8 mouse cellular contexts compared by ENCODE assay signal in genomic region chr8:120683602-120684001, GRCm38 (mm10). TPM values are rescaled to one million over a fixed set of nuclear protein-coding genes. Genes with fewer than 3 reads are reported as not detected.
A peak's percentile ranks its signal among the peaks of the same experiment; 100 is the strongest.
DNase-seq lines count a peak whose midpoint lies in the region; ATAC-seq and TF ChIP-seq lines count a peak whose summit lies in the region.

No protein-coding gene starts in this region.

- no peaks in the 10 kb centered on the region for H3K36me3 ChIP-seq in ES-E14 (ENCODE audit: control insufficient read depth, insufficient read depth, low read length, poor library complexity, severe bottlenecking)
- no peaks in the 10 kb centered on the region for H3K36me3 ChIP-seq in liver, embryonic 14.5 days (replicated peaks; ENCODE audit: control insufficient read depth, insufficient read depth, low read depth)

- 13% methylated on average over 10 of the region's 10 CpGs for WGBS in liver, embryonic 14.5 days (ENCODE audit: insufficient replicate concordance)

- no peaks in the 10 kb centered on the region for H3K4me1 ChIP-seq in ES-E14 (ENCODE audit: control insufficient read depth in 2 of 2, insufficient read depth in 2 of 2, low read length in 2 of 2, poor library complexity in 1 of 2)
- peaks cover 5 to 9% of the 10 kb centered on the region in 2 experiments for H3K4me1 ChIP-seq in liver, embryonic 14.5 days (replicated peaks; ENCODE audit: control insufficient read depth in 2 of 2, insufficient read depth in 2 of 2, low read length in 1 of 2)

- peak; percentile 82 for TF ChIP-seq CTCF in liver, embryonic 14.5 days (IDR thresholded peaks at IDR 0.05; ENCODE audit: low read depth)

- no peak overlapping the region for H3K27ac ChIP-seq in ES-E14 (ENCODE audit: insufficient read depth, low read depth, low read length, poor library complexity, severe bottlenecking)
- no peak overlapping the region for H3K27ac ChIP-seq in liver, embryonic 14.5 days

- peak overlapping the region in 1 of 2 experiments; percentile 44; a peak in 3 of 4 replicates for H3K4me3 ChIP-seq in ES-E14 (ENCODE audit: insufficient read depth in 1 of 2, low read depth in 1 of 2, low read length in 2 of 2, poor library complexity in 1 of 2, severe bottlenecking in 1 of 2)
- H3K4me3 ChIP-seq in liver, embryonic 14.5 days (ENCODE audit: insufficient read depth in 1 of 2, low read depth in 2 of 2, low read length in 2 of 2): no peak overlapping the region

- H3K4me2 ChIP-seq in liver, embryonic 14.5 days (ENCODE audit: low read depth): no peak overlapping the region

- peak; percentile 76 for DNase-seq in layer of hippocampus, adult 11-12 months (ENCODE audit: low spot score)
- DNase-seq in layer of hippocampus, postnatal 36 days: no peak
- no peak for DNase-seq in ES-E14 (ENCODE audit: low read depth, low spot score)
- DNase-seq in cerebellum, postnatal 4 days (ENCODE audit: low spot score in 2 of 2): peak; percentile 40 to 69
- DNase-seq in heart, postnatal 14 days: peak; percentile 85 to 88
- no peak for DNase-seq in liver, embryonic 14.5 days (ENCODE audit: low read depth in 3 of 3, low spot score in 3 of 3)
- DNase-seq in retina, embryonic 14.5 days (ENCODE audit: low spot score): peak; percentile 79
- peak; percentile 52 to 78 for DNase-seq in urinary bladder, postnatal 36 days (ENCODE audit: low spot score in 2 of 2)

- 0 out of 2 replicates have a peak overlapping the region, but pooled peaks have one; percentile 42 for H3K9ac ChIP-seq in ES-E14 (ENCODE audit: insufficient read depth, low read depth, low read length, poor library complexity, severe bottlenecking)
- H3K9ac ChIP-seq in liver, embryonic 14.5 days (replicated peaks): no peak overlapping the region

- ATAC-seq in liver, embryonic 14.5 days (ENCODE audit: insufficient read depth): no peak

- intact Hi-C loops in heart, postnatal 14 days (cut with DNase I): loop anchor here (5.0 kb wide), 2 partner anchors 54 to 409 kb away; partner anchors contain the start of gene Irf8

- no peak for TF ChIP-seq EP300 in liver, embryonic 14.5 days (IDR thresholded peaks at IDR 0.05; ENCODE audit: low read depth)

- H3K27me3 ChIP-seq in liver, embryonic 14.5 days (ENCODE audit: control insufficient read depth, insufficient read depth, low read length): no peaks in the 10 kb centered on the region

- no peaks in the 10 kb centered on the region for H3K9me3 ChIP-seq in ES-E14 (ENCODE audit: control insufficient read depth, insufficient read depth, low read depth, low read length)
- no peaks in the 10 kb centered on the region for H3K9me3 ChIP-seq in liver, embryonic 14.5 days (ENCODE audit: control insufficient read depth, low read length)

- in situ Hi-C loops in ES-E14 (cut with MboI; ENCODE audit: low sequenced_read_pairs in 2 of 2, unreplicated experiment in 2 of 2): loop anchor here (5.0 to 25.0 kb wide), 3 partner anchors 104 to 409 kb away; no protein-coding TSS in a partner anchor

TF ChIP-seq in ES-E14, 5 proteins besides CTCF, POLR2A, EP300 and RAD21:
- TF ChIP-seq CHD2 (IDR thresholded peaks at IDR 0.05; ENCODE audit: low read depth, low read length) (0 out of 2 replicates have a peak, but pooled peaks have one; percentile 27), ZNF384 (IDR thresholded peaks at IDR 0.05; ENCODE audit: low read depth, low read length) (no peak), ZC3H11A (IDR thresholded peaks at IDR 0.05; ENCODE audit: borderline replicate concordance, low read depth, low read length) (peak; percentile 20; the same call in 1 of the 2 replicates), MAFK (IDR thresholded peaks at IDR 0.05; ENCODE audit: insufficient read depth, low read depth, low read length) (no peak), HCFC1 (IDR thresholded peaks at IDR 0.05; ENCODE audit: borderline replicate concordance, insufficient read depth, low read length) (no peak)

RNA-seq across cellular contexts. Expression of gene Emc8, which starts 15.2 kb away (rescaled TPM):
- 10 to 100 TPM; 64.3 to 71.6 TPM for total RNA-seq in layer of hippocampus, postnatal 36 days (2021)
- total RNA-seq in ES-E14 (2012; rRNA removed): 328 and 332 TPM in 2 replicates
- total RNA-seq in heart, postnatal 14 days (2021): 10 to 100 TPM; 47.7 to 58.4 TPM
- 40.3 and 45.5 TPM in 2 replicates for polyA plus RNA-seq in liver, embryonic 14.5 days (2012; rRNA removed)
- 122 and 125 TPM in 2 replicates for polyA plus RNA-seq in liver, embryonic 14.5 days (2014; fragmentation: Nextera tagmentation; extraction: Ambion mirVana)

RNA-seq across cellular contexts. Expression of gene Cox4i1, which starts 15.6 kb away (rescaled TPM):
- 1,000 to 10,000 TPM; 1,023 to 1,088 TPM for total RNA-seq in layer of hippocampus, postnatal 36 days (2021)
- 1,965 and 2,746 TPM in 2 replicates for total RNA-seq in ES-E14 (2012; rRNA removed)
- total RNA-seq in heart, postnatal 14 days (2021): 1,000 to 10,000 TPM; 4,230 to 4,270 TPM
- 383 and 573 TPM in 2 replicates for polyA plus RNA-seq in liver, embryonic 14.5 days (2012; rRNA removed)
- 701 and 721 TPM in 2 replicates for polyA plus RNA-seq in liver, embryonic 14.5 days (2014; fragmentation: Nextera tagmentation; extraction: Ambion mirVana)

RNA-seq across cellular contexts. Expression of gene Gm27021, which starts 15.7 kb away (rescaled TPM):
- not detected for total RNA-seq in layer of hippocampus, postnatal 36 days (2021)
- 0.49 TPM in 1 of 2 replicates, not detected in the other for total RNA-seq in ES-E14 (2012; rRNA removed)
- total RNA-seq in heart, postnatal 14 days (2021): not detected
- polyA plus RNA-seq in liver, embryonic 14.5 days (2012; rRNA removed): 0.30 and 0.38 TPM in 2 replicates
- polyA plus RNA-seq in liver, embryonic 14.5 days (2014; fragmentation: Nextera tagmentation; extraction: Ambion mirVana): not detected in 2 replicates

RNA-seq across cellular contexts. Expression of gene 1190005I06Rik, which starts 36.2 kb away (rescaled TPM):
- 10 to 100 TPM; 13.1 to 13.4 TPM for total RNA-seq in layer of hippocampus, postnatal 36 days (2021)
- 21.8 and 24.7 TPM in 2 replicates for total RNA-seq in ES-E14 (2012; rRNA removed)
- 1 to 10 TPM; 3.7 to 4.0 TPM for total RNA-seq in heart, postnatal 14 days (2021)
- 0.26 and 0.28 TPM in 2 replicates for polyA plus RNA-seq in liver, embryonic 14.5 days (2012; rRNA removed)
- polyA plus RNA-seq in liver, embryonic 14.5 days (2014; fragmentation: Nextera tagmentation; extraction: Ambion mirVana): 0.86 and 1.7 TPM in 2 replicates

RNA-seq across cellular contexts. Expression of gene Irf8, which starts 52.6 kb away (rescaled TPM):
- total RNA-seq in layer of hippocampus, postnatal 36 days (2021): 1 to 10 TPM; 4.7 to 5.2 TPM
- 0.74 and 1.2 TPM in 2 replicates for total RNA-seq in ES-E14 (2012; rRNA removed)
- 1 to 10 TPM; 3.9 to 4.3 TPM for total RNA-seq in heart, postnatal 14 days (2021)
- polyA plus RNA-seq in liver, embryonic 14.5 days (2012; rRNA removed): 3.3 and 4.2 TPM in 2 replicates
- 7.2 and 8.9 TPM in 2 replicates for polyA plus RNA-seq in liver, embryonic 14.5 days (2014; fragmentation: Nextera tagmentation; extraction: Ambion mirVana)

Comparison
In these comparisons a context has a peak if more than half of its experiments do, and no peak if none do; other contexts are left out.
1. DNase-seq: peak in layer of hippocampus, adult 11-12 months (single experiment), cerebellum, postnatal 4 days (2 of 2), heart, postnatal 14 days (2 of 2), retina, embryonic 14.5 days (single experiment) and urinary bladder, postnatal 36 days (2 of 2); none in layer of hippocampus, postnatal 36 days (0 of 2), ES-E14 (single experiment) and liver, embryonic 14.5 days (0 of 3).